Mouse (Mus musculus) liver, embryonic 11.5 days (tissue): ENCODE measurements around the gene Krt16. TPM values are rescaled to one million over a fixed set of nuclear protein-coding genes. Genes with fewer than 3 reads are reported as not detected.
A peak's percentile ranks its signal among the peaks of the same experiment; 100 is the strongest.

Experiments used
- ATAC-seq: fragments of 200-750 bp; cut with Nextera tagmentation; replicated peaks from 2 replicates; pipeline ENCODE4 v1.8.0; 2017; ENCODE audit warnings: moderate number of reproducible peaks, mild to moderate bottlenecking, moderate TSS enrichment, moderate library complexity; ENCODE audit not compliant: low FRiP score
- DNase-seq: peaks from one replicate; pipeline ENCODE4 v3.0.0-alpha.2; 2017; ENCODE audit warnings: low spot score
- H3K27ac ChIP-seq: fragments of 300-500 bp; sonication (generic); 2 replicates; pipeline ENCODE4 v1.5.1; 2014; ENCODE audit warnings: mild to moderate bottlenecking, low read depth, low read length, control low read depth
- H3K27me3 ChIP-seq: fragments of 300-500 bp; sonication (generic); replicated peaks from 2 replicates; pipeline ENCODE4 v1.6.1; 2014; ENCODE audit warnings: low read length, mixed read lengths; ENCODE audit not compliant: control insufficient read depth, insufficient read depth
- H3K36me3 ChIP-seq: fragments of 300-500 bp; sonication (generic); 2 replicates; pipeline ENCODE4 v1.6.1; 2014; ENCODE audit warnings: mild to moderate bottlenecking, low read length, moderate library complexity, mixed read lengths; ENCODE audit not compliant: control insufficient read depth, insufficient read depth
- H3K4me1 ChIP-seq: fragments of 300-500 bp; sonication (generic); replicated peaks from 2 replicates; pipeline ENCODE4 v1.6.1; 2014; ENCODE audit warnings: low read length, mixed read lengths; ENCODE audit not compliant: control insufficient read depth, insufficient read depth
- H3K4me2 ChIP-seq: fragments of 300-500 bp; sonication (generic); 2 replicates; pipeline ENCODE4 v1.6.1; 2014; ENCODE audit warnings: mild to moderate bottlenecking, control low read depth, moderate library complexity
- H3K4me3 ChIP-seq: fragments of 300-500 bp; sonication (generic); 2 replicates; pipeline ENCODE4 v1.5.1; 2014; ENCODE audit warnings: low read depth, low read length, control low read depth
- H3K9ac ChIP-seq: fragments of 300-500 bp; sonication (generic); 2 replicates; pipeline ENCODE4 v1.6.1; 2014; ENCODE audit warnings: low read depth, low read length, control low read depth
- H3K9me3 ChIP-seq: fragments of 300-500 bp; sonication (generic); 2 replicates; pipeline ENCODE4 v1.6.1; 2016; ENCODE audit warnings: low read length, inconsistent platforms, mixed read lengths; ENCODE audit not compliant: control insufficient read depth
- WGBS: fragments of 180-500 bp; shearing (Covaris S2); extraction: QIAGEN DNeasy Blood & Tissue Kit; methylation state at CpG from one replicate; pipeline ENCODE4 v1.1.7; 2014; 5-methylcytosine and 5-hydroxymethylcytosine counted together
- polyA plus RNA-seq: library from polyadenylated mRNA; unstranded; fragments of >200 nt; fragmentation: Nextera tagmentation; extraction: Ambion mirVana; gene quantifications from 2 replicates; pipeline ENCODE4 v1.2.1, GENCODE M21; 2014

Gene Krt16
- polyA plus RNA-seq, 1 experiment from 2014 or later: not detected

DNA sequence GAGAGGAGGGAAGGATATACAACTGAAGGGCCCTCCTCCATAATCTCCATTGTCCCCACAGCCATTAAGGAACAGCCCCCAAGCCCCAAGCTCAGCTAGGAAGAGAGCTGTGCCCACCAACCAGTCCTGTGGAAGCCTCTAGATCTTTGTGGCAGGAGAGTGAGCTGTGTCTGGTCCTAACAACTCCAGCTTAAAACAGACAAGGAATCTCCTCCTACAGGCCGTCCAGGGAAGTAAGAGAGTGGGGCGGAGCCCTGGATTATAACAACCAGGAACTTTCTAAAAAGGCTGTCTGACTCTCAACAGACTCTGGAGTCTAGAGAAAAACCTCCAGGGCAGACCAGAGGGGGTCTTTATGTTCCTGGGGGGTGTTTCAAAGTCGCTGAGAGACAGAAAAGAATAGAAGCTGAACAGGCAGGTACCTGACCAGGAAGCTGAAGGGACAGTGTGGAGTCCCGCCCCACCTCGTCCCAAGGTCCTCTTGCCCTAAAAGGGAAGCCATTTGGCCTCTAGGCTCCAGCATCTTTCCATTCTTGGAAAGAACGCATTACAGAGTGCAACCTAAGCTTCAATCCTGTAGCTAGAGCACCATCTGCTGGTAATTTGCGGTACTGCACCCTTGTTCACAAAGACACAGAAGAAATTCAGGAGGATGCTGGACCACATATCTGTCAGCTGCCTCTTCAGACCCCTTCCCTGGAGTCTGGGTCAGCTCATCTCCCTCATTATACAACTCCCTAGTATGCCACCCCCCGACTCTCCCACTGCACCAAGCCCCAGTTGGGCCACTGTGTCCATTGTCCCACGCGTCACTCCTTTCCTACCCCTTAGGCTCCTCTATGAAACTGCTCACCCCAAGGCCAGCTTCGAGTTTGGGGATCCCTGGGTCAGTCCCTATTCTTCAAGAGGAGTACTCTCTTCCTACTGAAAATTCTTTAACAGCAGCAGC is 33.2 kb upstream of the Krt16 start:
- Histone ChIP-seq H3K27ac (no peak overlapping the region), H3K4me3 (no peak overlapping the region), H3K36me3 (no peaks in the 10 kb centered on the region), H3K27me3 (no peaks in the 10 kb centered on the region), H3K9ac (no peak overlapping the region), H3K9me3 (no peaks in the 10 kb centered on the region), H3K4me1 (no peaks in the 10 kb centered on the region), H3K4me2 (no peak overlapping the region)
- peak; percentile 74 for DNase-seq
- ATAC-seq: no peak
- WGBS: 25% methylated on average over 11 of the region's 11 CpGs

DNA sequence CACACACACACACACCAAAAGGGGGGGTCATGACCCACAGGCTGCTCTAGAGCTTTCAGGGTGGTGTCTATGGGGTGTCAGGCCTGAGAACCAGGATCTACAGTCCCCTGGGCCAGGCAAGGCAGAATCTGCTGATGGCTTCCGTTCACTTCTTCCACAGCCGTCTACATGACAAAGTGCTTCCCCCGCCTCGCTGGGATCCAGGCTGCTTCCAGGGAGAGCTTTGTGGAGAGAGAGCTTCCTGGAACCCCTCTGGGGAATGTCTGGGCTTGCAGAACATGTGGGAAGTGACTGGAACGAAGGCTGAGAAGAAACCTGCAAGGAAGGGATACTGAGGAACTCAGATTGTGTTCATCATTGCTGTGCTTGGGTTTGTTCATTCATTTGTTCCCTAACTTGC is 30.1 kb upstream of the Krt16 start:
- 54% methylated on average over 5 of the region's 5 CpGs for whole genome bisulfite sequencing
- H3K9me3 ChIP-seq: no peaks in the 10 kb centered on the region
- H3K4me1 ChIP-seq: no peaks in the 10 kb centered on the region
- H3K27me3 ChIP-seq: no peaks in the 10 kb centered on the region
- no peaks in the 10 kb centered on the region for H3K36me3 ChIP-seq
- no peak overlapping the region for H3K27ac ChIP-seq
- H3K4me2 ChIP-seq: no peak overlapping the region
- H3K9ac ChIP-seq: no peak overlapping the region
- no peak for ATAC-seq
- no peak overlapping the region for H3K4me3 ChIP-seq
- DNase-seq: no peak

DNA sequence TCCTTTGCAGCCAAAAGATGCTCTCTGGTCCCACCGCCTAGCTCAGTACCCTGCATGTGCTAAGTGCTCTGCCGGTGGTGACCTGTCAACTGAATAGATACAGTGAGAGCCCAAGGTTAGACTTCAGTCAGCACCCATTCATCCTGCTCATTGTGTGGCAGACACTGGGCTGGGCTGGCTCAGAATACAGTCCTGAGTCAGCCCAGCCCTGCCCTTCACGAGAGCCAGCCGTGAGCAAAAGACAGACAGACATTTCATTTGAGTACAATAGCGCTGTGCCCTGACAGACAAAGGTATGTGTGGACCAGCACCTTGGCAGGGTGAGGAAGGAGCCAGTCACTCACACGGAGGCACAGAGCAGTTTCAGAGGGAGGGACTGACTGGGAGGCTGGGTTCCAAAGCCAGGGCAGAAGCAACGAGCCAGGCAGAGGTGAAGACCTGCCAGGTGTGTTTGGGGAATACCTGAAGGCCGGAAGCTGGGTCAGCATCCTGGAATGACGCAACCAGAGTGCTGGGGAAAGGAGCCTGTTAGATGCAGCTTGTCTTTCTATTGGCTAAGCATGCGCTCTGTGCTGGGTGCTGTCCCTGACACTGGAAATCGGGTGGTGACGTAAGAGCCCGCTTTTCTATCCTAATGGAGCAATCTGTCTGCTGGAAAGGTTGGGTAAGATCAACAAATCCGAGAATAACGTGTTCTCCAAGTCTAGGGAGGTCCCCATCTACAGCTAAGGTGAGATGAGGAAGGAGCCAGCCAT is 29.2 kb upstream of the Krt16 start:
- DNase-seq (no peak), ATAC-seq (no peak)
- no peaks in the 10 kb centered on the region for H3K36me3 ChIP-seq
- no peaks in the 10 kb centered on the region for H3K4me1 ChIP-seq
- H3K4me3 ChIP-seq: no peak overlapping the region
- no peaks in the 10 kb centered on the region for H3K27me3 ChIP-seq
- WGBS: 59% methylated on average over 15 of the region's 15 CpGs
- H3K9me3 ChIP-seq: no peaks in the 10 kb centered on the region
- H3K27ac ChIP-seq: no peak overlapping the region
- no peak overlapping the region for H3K9ac ChIP-seq
- no peak overlapping the region for H3K4me2 ChIP-seq

DNA sequence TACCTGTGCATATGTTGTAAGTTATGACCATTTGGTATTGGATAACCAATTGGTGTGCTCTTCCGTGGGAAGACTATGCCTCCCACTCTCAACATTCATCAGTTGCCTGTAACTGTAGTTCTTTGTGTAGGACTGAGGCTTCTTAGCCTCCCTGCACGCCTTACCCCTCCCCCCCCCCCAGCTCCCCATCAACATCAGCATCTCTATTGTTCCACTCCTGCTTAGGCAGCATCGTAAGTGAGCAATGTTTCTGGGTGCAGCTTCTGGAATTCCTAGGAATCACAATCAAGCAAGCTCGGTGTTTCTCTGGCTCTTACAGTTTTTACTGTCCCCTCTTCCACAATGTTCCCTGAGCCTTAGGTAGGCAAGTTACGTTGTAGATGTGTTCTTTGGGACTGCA is 26.8 kb upstream of the Krt16 start:
- Histone ChIP-seq H3K4me3 (no peak overlapping the region), H3K9ac (no peak overlapping the region), H3K27me3 (peaks cover 4% of the 10 kb centered on the region), H3K36me3 (no peaks in the 10 kb centered on the region), H3K27ac (no peak overlapping the region), H3K4me1 (no peaks in the 10 kb centered on the region), H3K9me3 (no peaks in the 10 kb centered on the region), H3K4me2 (no peak overlapping the region)
- DNase-seq (no peak), ATAC-seq (no peak)
- WGBS: 68% methylated on average over 5 of the region's 5 CpGs

DNA sequence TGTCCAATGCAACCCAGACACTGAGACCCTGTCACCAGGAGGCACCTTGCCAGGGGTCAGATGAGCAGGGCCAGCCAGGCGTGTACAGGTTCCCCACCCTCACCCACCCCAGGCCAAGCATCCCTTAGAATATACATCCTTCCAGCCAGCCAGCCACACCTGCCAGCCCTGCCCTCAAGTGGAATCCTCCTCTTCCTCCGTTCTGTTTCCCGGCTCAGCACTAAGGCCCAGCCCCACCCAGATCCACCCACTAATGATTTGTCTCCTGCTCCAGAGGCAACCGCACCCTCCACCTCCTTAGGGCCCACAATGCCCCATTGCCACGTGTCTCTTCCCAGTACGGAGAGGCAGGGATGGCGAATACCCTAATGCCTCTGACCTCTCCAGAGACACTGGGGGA is 26.0 kb upstream of the Krt16 start:
- H3K4me1 ChIP-seq: no peaks in the 10 kb centered on the region
- no peak for DNase-seq
- H3K36me3 ChIP-seq: no peaks in the 10 kb centered on the region
- 65% methylated on average over 7 of the region's 7 CpGs for WGBS
- H3K4me2 ChIP-seq: no peak overlapping the region
- no peak overlapping the region for H3K9ac ChIP-seq
- no peak overlapping the region for H3K27ac ChIP-seq
- H3K4me3 ChIP-seq: no peak overlapping the region
- peaks cover 4% of the 10 kb centered on the region for H3K27me3 ChIP-seq
- ATAC-seq: no peak
- H3K9me3 ChIP-seq: no peaks in the 10 kb centered on the region

DNA sequence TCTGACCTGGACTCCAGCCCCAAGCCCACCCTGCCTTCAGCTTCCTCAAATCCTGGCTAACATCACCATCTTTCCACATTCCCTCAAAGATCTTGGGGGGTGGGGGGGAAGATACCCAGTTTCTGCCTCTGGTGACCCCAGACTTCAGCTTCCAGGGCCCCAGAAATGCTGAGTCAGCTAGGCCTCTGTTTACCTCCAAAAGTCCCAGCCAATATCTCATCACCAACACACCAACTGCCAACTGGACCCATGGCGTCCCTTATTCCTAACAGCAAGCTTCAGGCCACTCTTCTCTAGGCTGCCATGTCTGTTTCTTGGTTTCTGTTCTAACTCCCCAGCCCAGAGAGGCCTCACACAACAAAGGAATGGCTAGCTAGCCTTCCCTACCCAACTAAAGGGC is 23.2 kb upstream of the Krt16 start:
- DNase-seq (no peak), ATAC-seq (no peak)
- Histone ChIP-seq H3K4me1 (no peaks in the 10 kb centered on the region), H3K4me2 (no peak overlapping the region), H3K4me3 (no peak overlapping the region), H3K9me3 (no peaks in the 10 kb centered on the region), H3K27ac (no peak overlapping the region), H3K9ac (no peak overlapping the region), H3K27me3 (peaks cover 4% of the 10 kb centered on the region), H3K36me3 (no peaks in the 10 kb centered on the region)
- WGBS: 63% methylated on average over 1 of the region's 1 CpGs

DNA sequence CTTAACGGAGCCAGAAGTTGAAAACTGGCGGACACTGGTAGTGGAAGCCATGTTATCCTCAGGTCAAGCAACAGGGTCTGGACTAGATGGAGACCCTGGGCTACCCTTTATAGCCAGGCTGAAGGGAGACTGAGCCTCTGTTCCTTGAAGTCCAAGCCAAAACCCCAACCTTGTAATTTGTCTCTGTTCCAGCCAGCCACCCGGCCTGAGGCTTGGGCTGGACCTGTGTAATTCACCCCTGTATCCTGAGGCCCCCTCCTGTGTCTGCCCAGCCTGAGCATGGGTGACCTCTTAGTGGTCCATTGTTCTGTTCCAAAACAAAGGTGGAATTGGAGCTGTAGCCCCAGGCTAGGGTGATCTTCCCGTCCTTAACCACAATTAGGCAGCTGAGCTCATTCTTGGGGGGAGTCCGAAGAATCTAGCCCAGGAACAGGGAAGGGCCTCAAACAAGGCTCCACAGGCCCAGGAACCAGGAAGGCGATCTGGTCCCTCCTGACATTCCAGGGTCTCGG is 21.2 kb upstream of the Krt16 start, which contains the start of gene Krt42:
Krt42 (minus strand) TSS at position 51 of the 512 bp plus-strand sequence.
- DNase-seq: no peak
- WGBS: 81% methylated on average over 7 of the region's 7 CpGs
- ATAC-seq: no peak

DNA sequence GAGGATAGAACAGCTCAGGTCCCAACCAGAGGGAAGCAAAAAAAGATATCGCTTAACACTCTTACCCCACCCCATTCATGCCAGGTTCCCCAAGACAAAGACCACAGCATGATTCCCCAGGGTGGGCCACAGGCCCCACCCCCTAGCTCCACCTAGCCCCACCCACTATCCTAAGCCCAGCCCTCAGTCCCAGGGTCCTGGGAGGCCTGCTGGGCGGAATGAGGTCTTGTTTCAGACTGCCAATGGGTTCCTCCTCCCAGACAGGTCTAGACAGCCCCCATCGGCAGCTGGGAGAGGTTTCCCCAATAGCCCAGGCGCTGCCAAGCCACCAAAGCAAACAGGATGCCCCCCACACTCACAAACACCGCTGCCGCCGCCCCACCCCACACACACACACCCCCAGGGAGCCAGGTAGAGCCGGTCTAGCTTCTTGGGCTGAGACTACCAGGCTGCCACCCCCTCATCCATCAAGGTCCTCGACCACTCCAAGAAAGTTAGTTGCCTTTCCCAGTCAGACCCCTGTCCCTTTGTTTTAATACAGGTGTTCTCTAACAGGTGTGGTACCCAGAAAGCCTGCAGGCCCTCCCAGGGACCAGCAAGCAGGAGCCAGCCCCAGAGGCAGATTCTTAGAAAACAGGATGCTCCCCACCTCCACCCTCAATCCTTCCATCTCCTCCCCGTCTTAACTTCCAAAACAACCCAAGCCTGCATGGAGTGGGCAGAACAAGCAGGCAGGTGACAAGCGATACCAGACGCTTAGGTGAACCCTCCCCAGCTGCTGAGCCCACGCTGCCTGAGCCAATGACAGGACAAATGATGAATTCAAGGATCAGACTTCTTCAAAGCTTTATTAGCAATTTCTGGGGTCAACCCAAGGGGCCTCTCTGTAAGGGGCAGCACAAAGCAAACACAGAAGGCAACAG is 13.6 kb upstream of the Krt16 start:
- no peak for ATAC-seq
- Histone ChIP-seq H3K9ac (no peak overlapping the region), H3K9me3 (no peaks in the 10 kb centered on the region), H3K4me3 (no peak overlapping the region), H3K4me2 (no peak overlapping the region), H3K27ac (no peak overlapping the region), H3K36me3 (no peaks in the 10 kb centered on the region), H3K27me3 (no peaks in the 10 kb centered on the region), H3K4me1 (no peaks in the 10 kb centered on the region)
- DNase-seq: no peak
- WGBS: 24% methylated on average over 13 of the region's 13 CpGs

More for the DNA sequence above, 21.2 kb upstream of the Krt16 start, which contains the start of gene Krt42:
- Histone ChIP-seq H3K4me2 (no peak within 1 kb of the TSS), H3K36me3 (no peaks in the 10 kb centered on the region), H3K4me1 (no peaks in the 10 kb centered on the region), H3K4me3 (no peak within 1 kb of the TSS), H3K27ac (no peak within 1 kb of the TSS), H3K27me3 (peaks cover 4% of the 10 kb centered on the region), H3K9ac (no peak within 1 kb of the TSS), H3K9me3 (no peaks in the 10 kb centered on the region)
